Mouse (Mus musculus) ES-E14 (cell line): ENCODE data around the gene Ddx20.

ENCODE experiments used
- HCFC1 ChIP-seq: IDR thresholded peaks from 2 replicates; pipeline ENCODE4 v1.6.1; 2012; ENCODE audit warnings: low read length, inconsistent platforms, borderline replicate concordance; ENCODE audit not compliant: insufficient read depth
- MAFK ChIP-seq: IDR thresholded peaks from 2 replicates; pipeline ENCODE4 v1.6.1; 2014; ENCODE audit warnings: mild to moderate bottlenecking, low read depth, low read length, inconsistent platforms; ENCODE audit not compliant: insufficient read depth
- ZC3H11A ChIP-seq: IDR thresholded peaks from 2 replicates; pipeline ENCODE4 v1.6.1; 2012; ENCODE audit warnings: low read depth, mild to moderate bottlenecking, inconsistent platforms, low read length, borderline replicate concordance
- ZNF384 ChIP-seq: IDR thresholded peaks from 2 replicates; pipeline ENCODE4 v1.6.1; 2012; ENCODE audit warnings: low read depth, low read length, inconsistent platforms

DNA sequence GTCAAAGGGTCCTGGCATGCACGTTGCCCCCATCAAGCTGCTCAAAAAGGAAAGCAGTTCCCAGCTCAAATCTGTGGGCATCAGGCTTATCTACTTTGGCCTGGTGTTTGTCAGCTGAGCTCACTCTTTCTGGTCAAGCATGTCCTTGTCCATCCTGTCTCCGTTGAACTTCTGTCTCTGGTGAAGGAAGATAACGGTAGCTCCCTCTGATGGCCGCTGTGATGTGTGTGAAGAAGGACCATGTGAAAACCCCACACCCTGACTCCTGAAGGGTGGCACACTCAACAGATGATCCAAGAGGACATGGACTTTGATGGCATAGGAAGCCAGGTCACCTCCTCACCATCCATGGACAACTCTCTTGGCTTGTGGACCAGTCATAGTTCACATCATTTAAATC, 31.4 kb upstream of the Ddx20 start:
- TF ChIP-seq ZNF384 = no peak
- TF ChIP-seq ZC3H11A = no peak
- TF ChIP-seq MAFK = no peak
- no peak for TF ChIP-seq HCFC1
